Mouse (Mus musculus): ENCODE results near the gene Cnpy2. TPM values are rescaled to one million over a fixed set of nuclear protein-coding genes. Genes with fewer than 3 reads are reported as not detected.

The Cnpy2 gene
- total RNA-seq, 1 experiment, result 218 TPM

DNA sequence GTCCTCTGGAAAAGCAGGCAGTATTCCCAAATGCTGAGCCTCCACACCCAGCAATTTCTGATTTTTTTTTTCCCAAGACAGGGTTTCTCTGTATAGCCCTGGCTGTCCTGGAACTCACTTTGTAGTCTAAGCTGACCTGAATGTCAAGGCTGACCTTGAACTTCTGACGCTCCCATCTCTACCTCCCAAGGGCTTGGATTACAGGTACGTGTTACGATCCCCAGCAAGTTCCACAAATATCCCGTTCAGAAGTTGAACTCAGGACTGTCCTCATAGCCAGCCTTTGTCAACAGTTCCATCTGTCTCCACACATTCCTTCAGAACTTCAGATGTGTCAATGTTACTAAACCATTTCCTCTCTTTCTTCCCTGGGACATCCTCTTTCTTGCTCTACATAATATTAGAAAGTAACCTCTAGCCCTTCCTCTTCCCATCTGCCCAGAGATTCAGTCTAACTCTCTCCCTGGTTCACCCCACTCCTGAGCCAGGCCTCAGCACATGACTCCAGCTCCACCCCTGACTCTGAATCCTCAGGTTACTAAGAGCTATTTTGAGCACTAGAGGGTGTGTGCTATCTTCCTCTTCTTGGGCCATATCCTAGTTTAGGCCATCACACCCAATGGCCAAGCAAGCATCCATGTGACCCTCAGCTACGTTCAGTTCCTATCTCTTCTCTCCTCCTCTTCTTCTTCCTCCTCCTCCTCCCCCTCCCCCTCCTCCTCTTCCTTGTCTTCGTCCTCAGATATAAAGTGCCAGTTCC lies 50.9 kb downstream of the Cnpy2 start:
- no peak for DNase-seq (ENCODE audit: low read depth, low spot score)
- in situ Hi-C loops (cut with MboI; ENCODE audit: low sequenced_read_pairs in 2 of 2, unreplicated experiment in 2 of 2), result no loop called here
- H3K9ac ChIP-seq (ENCODE audit: insufficient read depth, low read depth, low read length, poor library complexity, severe bottlenecking), result no peak overlapping the region
- TF ChIP-seq HCFC1 (IDR thresholded peaks at IDR 0.05; ENCODE audit: borderline replicate concordance, insufficient read depth, low read length) (no peak), MAFK (IDR thresholded peaks at IDR 0.05; ENCODE audit: insufficient read depth, low read depth, low read length) (no peak), CHD2 (IDR thresholded peaks at IDR 0.05; ENCODE audit: low read depth, low read length) (no peak), ZNF384 (IDR thresholded peaks at IDR 0.05; ENCODE audit: low read depth, low read length) (no peak), ZC3H11A (IDR thresholded peaks at IDR 0.05; ENCODE audit: borderline replicate concordance, low read depth, low read length) (no peak)
- no peaks in the 10 kb centered on the region for H3K9me3 ChIP-seq (ENCODE audit: control insufficient read depth, insufficient read depth, low read depth, low read length)
- no peak overlapping the region for H3K4me3 ChIP-seq (ENCODE audit: insufficient read depth in 1 of 2, low read depth in 1 of 2, low read length in 2 of 2, poor library complexity in 1 of 2, severe bottlenecking in 1 of 2)
- no peaks in the 10 kb centered on the region for H3K36me3 ChIP-seq (ENCODE audit: control insufficient read depth, insufficient read depth, low read length, poor library complexity, severe bottlenecking)
- no peak overlapping the region; the same call in 1 of the 2 replicates for H3K27ac ChIP-seq (ENCODE audit: insufficient read depth, low read depth, low read length, poor library complexity, severe bottlenecking)
- H3K4me1 ChIP-seq (ENCODE audit: control insufficient read depth in 2 of 2, insufficient read depth in 2 of 2, low read length in 2 of 2, poor library complexity in 1 of 2), result peaks cover 8 to 10% of the 10 kb centered on the region in 2 experiments

DNA sequence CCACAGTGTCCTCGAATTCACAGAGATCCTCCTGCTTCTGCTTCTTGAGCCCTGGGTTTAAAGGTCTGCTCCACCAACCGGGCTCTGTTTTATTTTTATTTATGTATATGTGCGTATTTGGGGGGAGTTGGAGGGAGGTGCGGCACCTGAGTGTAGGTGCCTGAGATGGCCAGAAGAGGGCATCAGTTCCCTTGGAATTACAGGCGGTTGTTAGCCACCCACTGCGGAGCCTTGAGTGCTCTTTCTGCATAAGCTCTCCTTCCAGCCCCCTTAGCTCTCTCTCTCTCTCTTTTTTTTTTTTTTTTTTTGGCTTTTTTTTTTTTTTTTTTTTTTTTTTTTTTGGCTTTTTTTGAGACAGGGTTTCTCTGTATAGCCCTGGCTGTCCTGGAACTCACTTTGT lies 52.1 kb downstream of the Cnpy2 start:
- H3K4me1 ChIP-seq (ENCODE audit: control insufficient read depth in 2 of 2, insufficient read depth in 2 of 2, low read length in 2 of 2, poor library complexity in 1 of 2), result peaks cover 7 to 11% of the 10 kb centered on the region in 2 experiments
- H3K4me3 ChIP-seq (ENCODE audit: insufficient read depth in 1 of 2, low read depth in 1 of 2, low read length in 2 of 2, poor library complexity in 1 of 2, severe bottlenecking in 1 of 2), result no peak overlapping the region
- DNase-seq (ENCODE audit: low read depth, low spot score), result no peak
- in situ Hi-C loops (cut with MboI; ENCODE audit: low sequenced_read_pairs in 2 of 2, unreplicated experiment in 2 of 2), result no loop called here
- H3K9me3 ChIP-seq (ENCODE audit: control insufficient read depth, insufficient read depth, low read depth, low read length), result no peaks in the 10 kb centered on the region
- H3K27ac ChIP-seq (ENCODE audit: insufficient read depth, low read depth, low read length, poor library complexity, severe bottlenecking), result no peak overlapping the region
- H3K9ac ChIP-seq (ENCODE audit: insufficient read depth, low read depth, low read length, poor library complexity, severe bottlenecking), result no peak overlapping the region
- peaks cover 3% of the 10 kb centered on the region for H3K36me3 ChIP-seq (ENCODE audit: control insufficient read depth, insufficient read depth, low read length, poor library complexity, severe bottlenecking)
- TF ChIP-seq HCFC1 (IDR thresholded peaks at IDR 0.05; ENCODE audit: borderline replicate concordance, insufficient read depth, low read length), result no peak
- peak; percentile 33; the same call in 1 of the 2 replicates for TF ChIP-seq ZC3H11A (IDR thresholded peaks at IDR 0.05; ENCODE audit: borderline replicate concordance, low read depth, low read length)
- TF ChIP-seq ZNF384 (IDR thresholded peaks at IDR 0.05; ENCODE audit: low read depth, low read length), result peak; percentile 96
- TF ChIP-seq CHD2 (IDR thresholded peaks at IDR 0.05; ENCODE audit: low read depth, low read length), result no peak
- TF ChIP-seq MAFK (IDR thresholded peaks at IDR 0.05; ENCODE audit: insufficient read depth, low read depth, low read length), result no peak

DNA sequence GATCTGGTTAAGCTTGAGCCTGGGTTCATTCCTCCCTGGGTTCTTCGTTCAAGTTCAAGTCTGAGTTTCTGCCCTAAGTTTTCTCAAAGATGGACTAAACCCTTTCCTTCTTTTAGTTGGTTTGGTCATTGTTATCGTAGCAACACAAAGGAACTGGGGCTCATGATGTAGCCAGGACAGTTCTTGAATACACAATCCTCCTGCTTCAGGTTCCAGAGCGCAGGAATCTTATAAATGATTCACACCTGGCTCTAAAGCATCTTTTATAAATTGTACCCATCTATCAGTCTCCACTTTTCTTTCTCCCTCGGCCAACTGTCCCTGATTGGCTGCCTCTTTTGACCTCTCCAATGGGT lies 53.8 kb downstream of the Cnpy2 start:
- in situ Hi-C loops (cut with MboI; ENCODE audit: low sequenced_read_pairs in 2 of 2, unreplicated experiment in 2 of 2), result no loop called here
- Histone ChIP-seq H3K9ac (ENCODE audit: insufficient read depth, low read depth, low read length, poor library complexity, severe bottlenecking) (peak overlapping the region; percentile 97; the same call in 1 of the 2 replicates), H3K4me1 (ENCODE audit: control insufficient read depth in 2 of 2, insufficient read depth in 2 of 2, low read length in 2 of 2, poor library complexity in 1 of 2) (peaks cover 3 to 6% of the 10 kb centered on the region in 2 experiments; a peak in 3 of 4 replicates), H3K27ac (ENCODE audit: insufficient read depth, low read depth, low read length, poor library complexity, severe bottlenecking) (no peak overlapping the region), H3K4me3 (ENCODE audit: insufficient read depth in 1 of 2, low read depth in 1 of 2, low read length in 2 of 2, poor library complexity in 1 of 2, severe bottlenecking in 1 of 2) (peak overlapping the region; percentile 56 to 83), H3K36me3 (ENCODE audit: control insufficient read depth, insufficient read depth, low read length, poor library complexity, severe bottlenecking) (peaks cover 8% of the 10 kb centered on the region), H3K9me3 (ENCODE audit: control insufficient read depth, insufficient read depth, low read depth, low read length) (no peaks in the 10 kb centered on the region)
- TF ChIP-seq HCFC1 (IDR thresholded peaks at IDR 0.05; ENCODE audit: borderline replicate concordance, insufficient read depth, low read length) (no peak), CHD2 (IDR thresholded peaks at IDR 0.05; ENCODE audit: low read depth, low read length) (no peak), ZC3H11A (IDR thresholded peaks at IDR 0.05; ENCODE audit: borderline replicate concordance, low read depth, low read length) (no peak)
- no peak for DNase-seq (ENCODE audit: low read depth, low spot score)

DNA sequence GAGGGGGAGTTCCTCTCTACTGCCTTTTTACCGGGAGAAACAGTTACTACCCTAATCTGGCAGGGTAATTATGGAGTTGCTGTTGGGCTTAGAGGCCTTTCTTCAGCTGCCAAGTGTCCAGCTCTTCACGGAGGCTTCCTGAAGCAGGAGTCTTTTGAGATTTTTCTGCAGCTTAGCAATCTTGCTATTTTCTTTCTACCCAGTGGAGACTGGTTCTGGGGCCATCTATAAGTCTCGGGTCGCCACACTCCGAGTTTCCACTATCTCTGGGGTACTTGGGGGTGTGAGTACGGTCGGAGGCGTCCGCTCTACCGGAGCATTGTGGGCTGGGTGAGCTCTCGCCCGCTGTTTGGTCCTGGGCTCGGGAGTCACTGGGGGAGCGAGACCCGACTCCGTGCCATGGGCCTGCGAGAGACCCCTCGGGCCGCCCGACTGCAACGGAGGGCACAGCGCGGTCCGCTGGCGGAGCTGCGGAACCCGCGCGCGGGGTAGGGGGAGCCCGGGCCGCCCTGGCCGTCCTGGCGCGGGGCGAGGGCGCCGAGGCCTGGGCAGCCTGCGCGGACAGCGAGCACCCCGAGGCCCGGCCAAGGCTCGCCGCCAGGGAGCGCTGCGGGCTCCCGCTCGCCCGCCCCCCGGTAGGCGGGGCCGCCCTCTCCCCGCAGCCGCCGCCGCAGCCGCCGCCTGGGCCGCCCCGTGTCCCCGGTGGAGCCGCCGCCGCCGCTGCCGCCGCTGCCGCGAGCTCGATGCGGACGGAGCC lies 54.4 kb downstream of the Cnpy2 start, which contains the start of gene Ankrd52:
TSS of gene Ankrd52 (plus strand) at position 661 of the 757 bp plus-strand sequence.
- peak within 1 kb of the TSS; percentile 83 to 96 for H3K4me3 ChIP-seq (ENCODE audit: insufficient read depth in 1 of 2, low read depth in 1 of 2, low read length in 2 of 2, poor library complexity in 1 of 2, severe bottlenecking in 1 of 2)
- H3K27ac ChIP-seq (ENCODE audit: insufficient read depth, low read depth, low read length, poor library complexity, severe bottlenecking), result peak within 1 kb of the TSS; percentile 10; the same call in 1 of the 2 replicates
- peaks cover 3 to 6% of the 10 kb centered on the region in 2 experiments; a peak in 2 of 4 replicates for H3K4me1 ChIP-seq (ENCODE audit: control insufficient read depth in 2 of 2, insufficient read depth in 2 of 2, low read length in 2 of 2, poor library complexity in 1 of 2)
- DNase-seq (ENCODE audit: low read depth, low spot score), result no peak
- TF ChIP-seq CHD2 (IDR thresholded peaks at IDR 0.05; ENCODE audit: low read depth, low read length) (no peak), ZC3H11A (IDR thresholded peaks at IDR 0.05; ENCODE audit: borderline replicate concordance, low read depth, low read length) (no peak), ZNF384 (IDR thresholded peaks at IDR 0.05; ENCODE audit: low read depth, low read length) (no peak)
- in situ Hi-C loops (cut with MboI; ENCODE audit: low sequenced_read_pairs in 2 of 2, unreplicated experiment in 2 of 2), result no loop called here
- H3K9ac ChIP-seq (ENCODE audit: insufficient read depth, low read depth, low read length, poor library complexity, severe bottlenecking), result peak within 1 kb of the TSS; percentile 97
- no peaks in the 10 kb centered on the region for H3K9me3 ChIP-seq (ENCODE audit: control insufficient read depth, insufficient read depth, low read depth, low read length)
- peaks cover 11% of the 10 kb centered on the region for H3K36me3 ChIP-seq (ENCODE audit: control insufficient read depth, insufficient read depth, low read length, poor library complexity, severe bottlenecking)

Other genes starting within 250 kb of the Cnpy2 start
- 1,760 and 2,075 TPM in 2 replicates for gene Atp5b, start 239.2 kb upstream of the Cnpy2 start, total RNA-seq (2012; rRNA removed)
- gene Baz2a, start 230.9 kb upstream of the Cnpy2 start, total RNA-seq (2012; rRNA removed), result 42.8 and 59.9 TPM in 2 replicates
- gene Rbms2, start 142.2 kb upstream of the Cnpy2 start, total RNA-seq (2012; rRNA removed), result 23.2 and 30.8 TPM in 2 replicates
- gene Gls2, start 128.0 kb upstream of the Cnpy2 start, total RNA-seq (2012; rRNA removed), result 21.9 and 40.7 TPM in 2 replicates
- gene Spryd4, start 110.7 kb upstream of the Cnpy2 start, total RNA-seq (2012; rRNA removed), result 22.1 and 24.9 TPM in 2 replicates
- gene Mip, start 96.6 kb upstream of the Cnpy2 start, total RNA-seq (2012; rRNA removed), result 2.8 and 6.8 TPM in 2 replicates
- gene Timeless, start 90.4 kb upstream of the Cnpy2 start, total RNA-seq (2012; rRNA removed), result 69.7 and 106 TPM in 2 replicates
- 0.31 and 0.69 TPM in 2 replicates for gene Apon, start 68.4 kb upstream of the Cnpy2 start, total RNA-seq (2012; rRNA removed)
- 1.4 and 2.1 TPM in 2 replicates for gene Apof, start 53.8 kb upstream of the Cnpy2 start, total RNA-seq (2012; rRNA removed)
- gene Stat2, start 51.9 kb upstream of the Cnpy2 start, total RNA-seq (2012; rRNA removed), result 10.6 and 22.7 TPM in 2 replicates
- 4.1 and 6.1 TPM in 2 replicates for gene Il23a, start 23.7 kb upstream of the Cnpy2 start, total RNA-seq (2012; rRNA removed)
- 21.9 and 25.4 TPM in 2 replicates for gene Pan2, start 19.1 kb upstream of the Cnpy2 start, total RNA-seq (2012; rRNA removed)
- 107 and 143 TPM in 2 replicates for gene Cs, start 15.3 kb downstream of the Cnpy2 start, total RNA-seq (2012; rRNA removed)
- gene Coq10a, start 46.5 kb downstream of the Cnpy2 start, total RNA-seq (2012; rRNA removed), result 8.2 and 10.1 TPM in 2 replicates
- gene Ankrd52, start 54.7 kb downstream of the Cnpy2 start, total RNA-seq (2012; rRNA removed), result 11.1 and 11.4 TPM in 2 replicates
- gene Slc39a5, start 78.8 kb downstream of the Cnpy2 start, total RNA-seq (2012; rRNA removed), result 0.36 and 0.53 TPM in 2 replicates
- 25.3 and 28.2 TPM in 2 replicates for gene Nabp2, start 89.0 kb downstream of the Cnpy2 start, total RNA-seq (2012; rRNA removed)
- 39.6 and 41.3 TPM in 2 replicates for gene Rnf41, start 89.2 kb downstream of the Cnpy2 start, total RNA-seq (2012; rRNA removed)
- gene Smarcc2, start 136.8 kb downstream of the Cnpy2 start, total RNA-seq (2012; rRNA removed), result 18.9 and 22.8 TPM in 2 replicates
- 894 and 1,090 TPM in 2 replicates for gene Myl6, start 171.7 kb downstream of the Cnpy2 start, total RNA-seq (2012; rRNA removed)
- 2.0 and 3.7 TPM in 2 replicates for gene Myl6b, start 176.2 kb downstream of the Cnpy2 start, total RNA-seq (2012; rRNA removed)
- gene Esyt1, start 203.4 kb downstream of the Cnpy2 start, total RNA-seq (2012; rRNA removed), result 62.7 and 135 TPM in 2 replicates
- gene Zc3h10, start 225.3 kb downstream of the Cnpy2 start, total RNA-seq (2012; rRNA removed), result 18.8 and 19.5 TPM in 2 replicates
- 5,552 and 6,346 TPM in 2 replicates for gene Rpl41, start 226.8 kb downstream of the Cnpy2 start, total RNA-seq (2012; rRNA removed)
- gene Pa2g4, start 243.5 kb downstream of the Cnpy2 start, total RNA-seq (2012; rRNA removed), result 127 and 170 TPM in 2 replicates

Measured in ES-E14 (cell line).